Mouse (Mus musculus): ENCODE results near the gene Zmat3. TPM values are rescaled to one million over a fixed set of nuclear protein-coding genes. Genes with fewer than 3 reads are reported as not detected.

Zmat3 gene
- polyA plus RNA-seq, 1 experiment from 2014 or later = 7.1 TPM

DNA sequence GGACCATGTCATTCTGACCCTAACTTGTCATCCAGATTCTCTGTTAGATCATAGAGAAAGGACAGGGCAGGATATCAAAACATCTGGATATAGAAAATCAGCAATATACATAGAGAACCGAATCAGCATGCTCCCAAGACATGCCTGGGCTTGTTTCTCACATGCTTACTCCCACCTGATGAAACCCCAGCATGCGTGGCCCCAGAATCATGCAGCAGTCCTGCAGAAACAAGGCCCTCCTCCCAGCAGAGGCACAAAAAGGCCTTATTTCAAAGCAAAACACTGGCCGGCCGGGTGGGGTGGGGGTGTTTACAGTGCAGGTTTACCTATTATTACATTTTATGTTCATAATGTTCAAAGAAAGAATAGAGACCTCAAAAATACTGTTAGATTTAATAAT lies 1.6 kb downstream of the Zmat3 start:
- whole genome bisulfite sequencing = 44% methylated on average over 4 of the region's 4 CpGs
- Histone ChIP-seq H3K27ac (replicated peaks; ENCODE audit: low read depth, low read length) (no peak overlapping the region), H3K4me1 (ENCODE audit: control insufficient read depth, insufficient read depth, low read length) (peaks cover 3% of the 10 kb centered on the region), H3K9me3 (ENCODE audit: control insufficient read depth, low read length) (no peaks in the 10 kb centered on the region), H3K9ac (ENCODE audit: low read depth, low read length) (0 out of 2 replicates have a peak overlapping the region, but pooled peaks have one; percentile 28), H3K36me3 (ENCODE audit: control insufficient read depth, insufficient read depth, low read length) (no peaks in the 10 kb centered on the region), H3K4me2 (ENCODE audit: low read depth, low read length) (peak overlapping the region; percentile 85; the same call in 1 of the 2 replicates), H3K27me3 (replicated peaks; ENCODE audit: control insufficient read depth, insufficient read depth, low read length) (no peaks in the 10 kb centered on the region), H3K4me3 (ENCODE audit: low read depth, low read length) (no peak overlapping the region; the same call in 1 of the 2 replicates)
- ATAC-seq (ENCODE audit: low read depth) (no peak), DNase-seq (ENCODE audit: low spot score) (no peak)

DNA sequence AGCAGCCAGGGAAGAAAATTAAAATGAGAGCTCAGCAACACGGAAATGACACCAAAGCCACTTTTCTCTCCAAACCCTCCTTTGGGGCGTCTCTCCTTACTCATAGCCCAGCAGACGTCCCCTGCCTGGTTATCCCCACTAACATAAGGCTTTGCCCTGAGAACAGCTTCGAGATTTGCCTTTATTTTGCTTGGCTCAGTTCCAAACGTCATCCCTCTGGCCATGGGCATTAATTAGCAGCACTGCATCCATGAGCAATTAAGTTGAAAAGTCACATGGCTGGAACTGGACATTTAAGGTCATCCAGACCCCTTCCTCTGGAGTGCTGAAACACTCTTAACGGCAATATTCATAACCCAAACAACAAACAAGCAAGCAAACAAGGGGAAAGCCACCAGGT lies 4.6 kb downstream of the Zmat3 start:
- peak; percentile 8 for DNase-seq (ENCODE audit: low spot score)
- H3K9ac ChIP-seq (ENCODE audit: low read depth, low read length) = no peak overlapping the region
- no peak overlapping the region for H3K4me2 ChIP-seq (ENCODE audit: low read depth, low read length)
- H3K9me3 ChIP-seq (ENCODE audit: control insufficient read depth, low read length) = no peaks in the 10 kb centered on the region
- H3K4me1 ChIP-seq (ENCODE audit: control insufficient read depth, insufficient read depth, low read length) = peaks cover 3% of the 10 kb centered on the region
- no peak overlapping the region for H3K27ac ChIP-seq (replicated peaks; ENCODE audit: low read depth, low read length)
- no peak for ATAC-seq (ENCODE audit: low read depth)
- WGBS = 36% methylated on average over 6 of the region's 6 CpGs
- no peaks in the 10 kb centered on the region for H3K27me3 ChIP-seq (replicated peaks; ENCODE audit: control insufficient read depth, insufficient read depth, low read length)
- no peak overlapping the region for H3K4me3 ChIP-seq (ENCODE audit: low read depth, low read length)
- no peaks in the 10 kb centered on the region for H3K36me3 ChIP-seq (ENCODE audit: control insufficient read depth, insufficient read depth, low read length)

DNA sequence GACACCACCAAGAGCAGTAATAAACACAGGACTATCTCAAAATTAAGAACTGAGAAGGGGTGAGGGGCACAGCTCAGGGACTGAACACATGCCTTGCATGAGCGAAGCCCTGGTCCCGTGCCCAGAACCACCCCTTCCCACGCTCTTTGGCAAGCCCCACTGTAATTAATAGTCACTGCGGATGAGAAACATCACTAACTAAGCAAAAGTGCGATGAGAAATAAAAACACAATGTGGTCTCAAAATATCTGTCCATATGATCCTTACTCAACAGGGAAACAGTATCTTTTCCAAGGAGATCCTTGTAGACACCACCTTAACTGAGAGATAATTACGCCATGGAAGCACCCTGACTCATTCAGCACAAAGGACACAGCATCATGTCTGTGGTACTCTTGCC lies 17.9 kb downstream of the Zmat3 start:
- Histone ChIP-seq H3K27me3 (replicated peaks; ENCODE audit: control insufficient read depth, insufficient read depth, low read length) (no peaks in the 10 kb centered on the region), H3K4me1 (ENCODE audit: control insufficient read depth, insufficient read depth, low read length) (no peaks in the 10 kb centered on the region), H3K4me2 (ENCODE audit: low read depth, low read length) (no peak overlapping the region), H3K9me3 (ENCODE audit: control insufficient read depth, low read length) (no peaks in the 10 kb centered on the region), H3K9ac (ENCODE audit: low read depth, low read length) (no peak overlapping the region), H3K36me3 (ENCODE audit: control insufficient read depth, insufficient read depth, low read length) (peaks cover 7% of the 10 kb centered on the region; the same call in 1 of the 2 replicates), H3K27ac (replicated peaks; ENCODE audit: low read depth, low read length) (no peak overlapping the region), H3K4me3 (ENCODE audit: low read depth, low read length) (no peak overlapping the region)
- ATAC-seq (ENCODE audit: low read depth) (no peak), DNase-seq (ENCODE audit: low spot score) (no peak)
- 85% methylated on average over 6 of the region's 6 CpGs for WGBS

DNA sequence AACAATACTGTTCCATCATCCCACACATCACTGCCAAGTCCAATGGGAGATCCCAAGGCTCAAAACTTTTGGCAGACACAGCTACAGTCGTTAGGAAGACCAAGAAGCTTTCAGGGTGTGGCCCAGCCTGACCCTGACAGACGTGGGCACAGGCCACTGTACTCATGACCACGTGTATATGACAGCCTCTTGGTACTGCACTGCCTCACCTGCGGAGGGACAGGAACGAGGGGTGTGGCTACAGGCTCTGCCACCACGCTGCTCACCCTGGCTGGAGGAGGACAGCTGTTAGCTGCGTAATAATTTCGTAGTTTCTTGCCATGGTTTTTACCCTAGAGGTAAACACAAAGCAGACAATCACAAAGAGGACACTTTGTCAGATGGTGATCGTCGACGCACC lies 20.6 kb downstream of the Zmat3 start:
- 87% methylated on average over 11 of the region's 11 CpGs for WGBS
- no peaks in the 10 kb centered on the region for H3K27me3 ChIP-seq (replicated peaks; ENCODE audit: control insufficient read depth, insufficient read depth, low read length)
- no peak overlapping the region for H3K9ac ChIP-seq (ENCODE audit: low read depth, low read length)
- peaks cover 20% of the 10 kb centered on the region; the same call in 1 of the 2 replicates for H3K36me3 ChIP-seq (ENCODE audit: control insufficient read depth, insufficient read depth, low read length)
- H3K4me2 ChIP-seq (ENCODE audit: low read depth, low read length) = no peak overlapping the region
- ATAC-seq (ENCODE audit: low read depth) (no peak), DNase-seq (ENCODE audit: low spot score) (no peak)
- H3K9me3 ChIP-seq (ENCODE audit: control insufficient read depth, low read length) = no peaks in the 10 kb centered on the region
- H3K27ac ChIP-seq (replicated peaks; ENCODE audit: low read depth, low read length) = no peak overlapping the region
- H3K4me1 ChIP-seq (ENCODE audit: control insufficient read depth, insufficient read depth, low read length) = no peaks in the 10 kb centered on the region
- H3K4me3 ChIP-seq (ENCODE audit: low read depth, low read length) = no peak overlapping the region

DNA sequence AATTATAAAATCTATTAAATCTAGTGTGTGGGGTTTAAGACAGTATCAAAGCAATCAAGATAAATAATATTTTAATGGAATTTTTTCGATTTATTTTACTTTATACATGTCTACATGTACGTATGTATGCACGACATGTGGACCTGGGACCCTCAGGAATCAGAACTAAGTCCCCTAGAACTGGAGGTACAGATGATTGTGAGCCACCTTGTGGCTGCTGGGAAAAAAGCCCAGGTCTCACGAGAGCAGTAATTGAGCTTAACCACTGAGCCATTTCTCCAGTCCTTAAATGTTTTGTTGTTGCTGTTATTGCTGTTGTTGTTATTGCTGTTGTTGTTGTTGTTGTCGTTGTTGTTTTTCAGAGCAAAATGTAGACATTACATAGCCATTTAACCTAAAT lies 21.0 kb downstream of the Zmat3 start:
- no peak for DNase-seq (ENCODE audit: low spot score)
- H3K9me3 ChIP-seq (ENCODE audit: control insufficient read depth, low read length) = no peaks in the 10 kb centered on the region
- 74% methylated on average over 5 of the region's 5 CpGs for WGBS

DNA sequence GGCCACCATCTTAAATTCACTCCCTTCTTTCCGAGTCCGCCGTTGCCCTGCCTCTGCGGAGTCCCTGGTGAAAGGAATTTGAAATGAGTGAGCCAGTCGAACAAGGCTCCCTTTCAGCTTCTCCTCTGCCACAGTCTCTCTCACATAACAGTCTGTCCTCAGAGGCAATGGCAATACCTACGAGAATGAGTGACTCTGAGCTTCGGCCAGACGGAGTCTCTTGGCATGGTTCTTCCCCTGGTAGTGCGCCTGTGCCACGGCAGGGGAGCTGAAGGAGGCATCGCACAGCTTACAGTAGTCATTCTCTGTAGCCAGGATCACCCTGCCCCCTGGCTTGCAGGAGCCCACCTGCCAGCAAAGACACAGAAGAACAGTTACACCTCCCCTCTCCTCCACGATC lies 22.4 kb downstream of the Zmat3 start:
- no peaks in the 10 kb centered on the region for H3K4me1 ChIP-seq (ENCODE audit: control insufficient read depth, insufficient read depth, low read length)
- 80% methylated on average over 12 of the region's 12 CpGs for WGBS
- H3K4me3 ChIP-seq (ENCODE audit: low read depth, low read length) = no peak overlapping the region
- H3K36me3 ChIP-seq (ENCODE audit: control insufficient read depth, insufficient read depth, low read length) = peaks cover 20% of the 10 kb centered on the region; the same call in 1 of the 2 replicates
- H3K9me3 ChIP-seq (ENCODE audit: control insufficient read depth, low read length) = no peaks in the 10 kb centered on the region
- H3K4me2 ChIP-seq (ENCODE audit: low read depth, low read length) = no peak overlapping the region
- no peak for ATAC-seq (ENCODE audit: low read depth)
- no peak overlapping the region for H3K9ac ChIP-seq (ENCODE audit: low read depth, low read length)
- no peak for DNase-seq (ENCODE audit: low spot score)
- H3K27me3 ChIP-seq (replicated peaks; ENCODE audit: control insufficient read depth, insufficient read depth, low read length) = no peaks in the 10 kb centered on the region
- no peak overlapping the region for H3K27ac ChIP-seq (replicated peaks; ENCODE audit: low read depth, low read length)

More for the DNA sequence above, 21.0 kb downstream of the Zmat3 start:
- no peak overlapping the region for H3K4me3 ChIP-seq (ENCODE audit: low read depth, low read length)
- no peaks in the 10 kb centered on the region for H3K4me1 ChIP-seq (ENCODE audit: control insufficient read depth, insufficient read depth, low read length)
- H3K27ac ChIP-seq (replicated peaks; ENCODE audit: low read depth, low read length) = no peak overlapping the region
- H3K27me3 ChIP-seq (replicated peaks; ENCODE audit: control insufficient read depth, insufficient read depth, low read length) = no peaks in the 10 kb centered on the region
- peaks cover 20% of the 10 kb centered on the region; the same call in 1 of the 2 replicates for H3K36me3 ChIP-seq (ENCODE audit: control insufficient read depth, insufficient read depth, low read length)
- no peak overlapping the region for H3K4me2 ChIP-seq (ENCODE audit: low read depth, low read length)
- H3K9ac ChIP-seq (ENCODE audit: low read depth, low read length) = no peak overlapping the region
- no peak for ATAC-seq (ENCODE audit: low read depth)

DNA sequence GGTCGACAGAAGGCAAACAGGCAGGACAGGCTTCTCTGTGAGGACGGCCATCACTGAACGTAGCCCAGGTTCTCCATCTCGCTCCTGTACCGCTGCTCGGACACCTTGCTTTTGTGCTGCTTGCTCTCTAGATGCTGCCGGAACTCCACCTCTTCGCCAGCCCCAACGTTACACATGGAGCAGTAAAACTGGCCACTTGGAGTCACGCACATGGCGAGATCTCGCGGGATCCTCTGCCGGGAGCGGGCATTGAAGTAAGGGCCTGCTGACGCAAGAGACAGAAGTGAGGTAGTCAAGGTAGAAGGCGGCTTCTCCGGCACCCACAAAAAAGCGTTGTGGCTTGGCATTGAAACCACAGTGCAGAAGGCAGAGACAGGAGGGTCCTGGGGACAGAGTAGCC lies 24.4 kb downstream of the Zmat3 start:
- no peaks in the 10 kb centered on the region for H3K4me1 ChIP-seq (ENCODE audit: control insufficient read depth, insufficient read depth, low read length)
- H3K36me3 ChIP-seq (ENCODE audit: control insufficient read depth, insufficient read depth, low read length) = peaks cover 20% of the 10 kb centered on the region; the same call in 1 of the 2 replicates
- ATAC-seq (ENCODE audit: low read depth) (no peak), DNase-seq (ENCODE audit: low spot score) (no peak)
- no peaks in the 10 kb centered on the region for H3K9me3 ChIP-seq (ENCODE audit: control insufficient read depth, low read length)
- no peak overlapping the region for H3K4me3 ChIP-seq (ENCODE audit: low read depth, low read length)
- no peak overlapping the region for H3K4me2 ChIP-seq (ENCODE audit: low read depth, low read length)
- WGBS = 96% methylated on average over 19 of the region's 19 CpGs
- no peak overlapping the region for H3K9ac ChIP-seq (ENCODE audit: low read depth, low read length)
- H3K27me3 ChIP-seq (replicated peaks; ENCODE audit: control insufficient read depth, insufficient read depth, low read length) = no peaks in the 10 kb centered on the region
- no peak overlapping the region for H3K27ac ChIP-seq (replicated peaks; ENCODE audit: low read depth, low read length)

DNA sequence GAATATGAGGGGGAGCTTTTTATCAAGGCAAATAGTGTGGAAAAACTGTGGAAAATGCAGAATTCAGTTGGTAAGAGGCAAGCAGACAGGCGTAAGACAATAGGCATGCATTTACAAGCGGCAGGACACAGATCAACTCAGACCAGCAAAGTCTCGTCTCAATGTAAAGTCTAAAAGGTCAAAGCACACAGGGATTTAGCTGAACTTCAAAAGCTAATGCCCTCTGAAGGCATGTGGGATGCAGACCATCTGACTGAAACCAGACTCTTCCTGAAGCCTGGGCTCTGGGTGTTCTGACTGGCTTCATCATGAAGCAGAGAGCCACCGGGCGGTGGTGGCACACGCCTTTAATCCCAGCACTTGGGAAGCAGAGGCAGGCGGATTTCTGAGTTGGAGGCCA lies 27.6 kb downstream of the Zmat3 start:
- Histone ChIP-seq H3K4me2 (ENCODE audit: low read depth, low read length) (no peak overlapping the region), H3K27ac (replicated peaks; ENCODE audit: low read depth, low read length) (no peak overlapping the region), H3K4me1 (ENCODE audit: control insufficient read depth, insufficient read depth, low read length) (no peaks in the 10 kb centered on the region), H3K4me3 (ENCODE audit: low read depth, low read length) (no peak overlapping the region), H3K9me3 (ENCODE audit: control insufficient read depth, low read length) (no peaks in the 10 kb centered on the region), H3K9ac (ENCODE audit: low read depth, low read length) (no peak overlapping the region), H3K36me3 (ENCODE audit: control insufficient read depth, insufficient read depth, low read length) (peaks cover 17% of the 10 kb centered on the region; the same call in 1 of the 2 replicates), H3K27me3 (replicated peaks; ENCODE audit: control insufficient read depth, insufficient read depth, low read length) (no peaks in the 10 kb centered on the region)
- ATAC-seq (ENCODE audit: low read depth) (no peak), DNase-seq (ENCODE audit: low spot score) (no peak)
- 73% methylated on average over 7 of the region's 7 CpGs for WGBS

DNA sequence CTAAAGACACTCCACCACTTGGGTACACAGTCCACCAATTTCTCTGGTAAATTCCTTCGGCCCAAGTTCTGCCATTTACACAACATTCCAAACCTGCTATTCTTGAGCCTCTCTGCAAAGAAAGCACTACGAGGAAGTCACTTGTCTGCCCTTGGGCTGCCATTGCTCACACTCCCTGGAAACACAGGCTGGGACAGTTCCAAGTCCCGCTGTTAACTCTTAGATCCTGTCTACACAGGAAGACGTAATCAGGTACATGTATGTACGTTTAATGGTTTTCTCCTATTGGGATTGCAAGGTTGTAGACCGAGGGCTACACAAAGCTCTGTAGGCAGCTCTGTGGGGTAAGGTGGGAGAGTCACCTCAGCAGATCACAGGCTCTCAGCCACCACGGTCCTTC lies 28.0 kb downstream of the Zmat3 start:
- no peak overlapping the region for H3K4me2 ChIP-seq (ENCODE audit: low read depth, low read length)
- H3K36me3 ChIP-seq (ENCODE audit: control insufficient read depth, insufficient read depth, low read length) = peaks cover 16% of the 10 kb centered on the region; the same call in 1 of the 2 replicates
- no peak overlapping the region for H3K4me3 ChIP-seq (ENCODE audit: low read depth, low read length)
- no peak for ATAC-seq (ENCODE audit: low read depth)
- no peak overlapping the region for H3K9ac ChIP-seq (ENCODE audit: low read depth, low read length)
- H3K27me3 ChIP-seq (replicated peaks; ENCODE audit: control insufficient read depth, insufficient read depth, low read length) = no peaks in the 10 kb centered on the region
- 79% methylated on average over 7 of the region's 7 CpGs for WGBS
- H3K4me1 ChIP-seq (ENCODE audit: control insufficient read depth, insufficient read depth, low read length) = no peaks in the 10 kb centered on the region
- H3K27ac ChIP-seq (replicated peaks; ENCODE audit: low read depth, low read length) = no peak overlapping the region
- no peaks in the 10 kb centered on the region for H3K9me3 ChIP-seq (ENCODE audit: control insufficient read depth, low read length)
- DNase-seq (ENCODE audit: low spot score) = no peak
